Mouse (Mus musculus) megakaryocyte, embryonic 14.5 days (primary cell): ENCODE results near the gene Parp9.

Experiments
- FLI1 ChIP-seq: IDR thresholded peaks from 2 replicates; pipeline ENCODE4 v1.6.1; 2012; ENCODE audit warnings: low read length, inconsistent platforms, mixed read lengths
- GATA1 ChIP-seq: IDR thresholded peaks from 3 replicates; pipeline ENCODE4 v1.6.1; 2012; ENCODE audit warnings: mixed read lengths, low read length, inconsistent platforms, borderline replicate concordance

- TF ChIP-seq GATA1, result no peak
- no peak for TF ChIP-seq FLI1
Observed at GRCm38 (mm10) chr16:35981363-35981821, 43.1 kb downstream of the Parp9 start.
